Mouse (Mus musculus): ENCODE data around the gene Col23a1. TPM values are rescaled to one million over a fixed set of nuclear protein-coding genes. Genes with fewer than 3 reads are reported as not detected.

Col23a1 gene
- total RNA-seq, 1 experiment from 2014 or later: 0.25 TPM

DNA sequence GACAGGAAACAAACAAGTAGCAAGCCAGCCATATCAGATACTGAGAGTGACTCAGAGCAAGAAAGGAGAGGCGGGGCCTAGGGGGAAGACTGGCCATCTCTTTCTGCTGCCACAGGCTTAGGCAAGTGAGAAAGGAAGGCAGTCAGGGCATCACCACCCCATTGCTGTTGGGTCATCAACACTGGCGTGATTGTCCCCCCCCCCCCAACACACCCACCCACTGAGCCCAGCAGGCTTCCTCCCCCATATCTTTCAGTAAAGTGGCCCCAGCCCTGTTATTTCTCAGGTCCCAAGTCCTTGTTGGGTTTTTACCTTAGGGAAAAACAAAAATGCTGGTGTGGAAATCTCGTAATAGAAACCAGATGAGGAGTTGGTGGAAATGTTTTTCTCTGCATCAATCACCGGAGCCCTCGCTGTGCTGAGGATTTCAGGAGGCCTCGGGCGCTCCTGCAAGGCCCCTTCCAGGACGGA lies 195.4 kb downstream of the Col23a1 start:
- no peak for ATAC-seq (replicated peaks in 1 of 2; ENCODE audit: insufficient read depth in 1 of 2, low FRiP score in 2 of 2, low TSS enrichment in 1 of 2, low read depth in 1 of 2, poor library complexity in 2 of 2, severe bottlenecking in 2 of 2)

DNA sequence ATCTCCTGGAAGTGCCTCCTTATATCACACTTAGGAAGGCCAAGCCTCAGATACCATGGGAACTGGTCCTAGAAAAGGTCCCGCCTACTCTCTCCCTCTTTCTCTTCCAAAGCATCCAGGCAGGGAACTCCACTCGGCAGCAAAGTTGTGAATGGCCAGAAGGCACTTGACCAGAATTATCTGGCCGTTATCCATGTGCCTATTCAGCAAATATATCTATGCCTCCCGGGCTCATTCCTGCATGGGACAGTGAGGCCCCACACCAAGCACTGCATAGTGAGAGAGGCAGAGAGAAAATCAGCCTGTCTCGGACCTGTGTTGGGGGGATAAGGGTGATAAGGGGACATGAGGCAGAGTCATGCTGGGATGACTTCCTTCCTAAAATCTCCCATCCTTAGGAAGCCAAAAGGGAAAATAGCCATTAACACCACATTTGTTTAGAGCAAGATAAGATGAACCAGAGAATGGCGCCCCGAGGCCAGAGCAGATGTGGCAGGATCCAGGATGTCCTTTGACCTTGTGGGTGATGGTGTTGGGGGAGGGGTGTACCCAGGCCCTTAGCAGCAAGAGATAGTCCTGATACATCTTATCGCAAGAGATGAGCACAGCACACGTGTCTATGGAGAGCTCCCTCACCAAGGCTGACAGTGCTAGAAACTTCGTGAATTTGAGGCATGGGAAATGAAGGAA lies 196.2 kb downstream of the Col23a1 start:
- ATAC-seq (replicated peaks in 1 of 2; ENCODE audit: insufficient read depth in 1 of 2, low FRiP score in 2 of 2, low TSS enrichment in 1 of 2, low read depth in 1 of 2, poor library complexity in 2 of 2, severe bottlenecking in 2 of 2): no peak

DNA sequence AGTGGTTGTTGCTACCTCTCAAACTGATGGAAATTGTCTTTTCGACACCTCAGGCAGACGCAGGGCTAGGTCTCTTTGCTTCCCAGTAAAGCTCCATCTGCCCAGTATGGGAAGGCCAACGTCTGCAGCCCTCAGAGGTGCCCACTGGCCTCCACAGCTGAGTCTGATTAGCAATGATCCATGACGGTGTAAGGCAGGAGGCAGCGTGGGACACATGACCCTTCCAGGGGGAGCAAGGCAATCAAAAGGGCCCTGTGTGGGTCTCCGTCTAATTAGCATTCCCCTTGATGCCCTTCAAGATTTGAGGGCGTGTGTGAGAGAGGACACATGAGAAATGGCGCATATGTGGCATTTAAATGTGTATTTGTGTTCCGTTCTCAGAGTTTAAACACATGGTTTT lies 199.1 kb downstream of the Col23a1 start:
- ATAC-seq (replicated peaks in 1 of 2; ENCODE audit: insufficient read depth in 1 of 2, low FRiP score in 2 of 2, low TSS enrichment in 1 of 2, low read depth in 1 of 2, poor library complexity in 2 of 2, severe bottlenecking in 2 of 2): no peak

DNA sequence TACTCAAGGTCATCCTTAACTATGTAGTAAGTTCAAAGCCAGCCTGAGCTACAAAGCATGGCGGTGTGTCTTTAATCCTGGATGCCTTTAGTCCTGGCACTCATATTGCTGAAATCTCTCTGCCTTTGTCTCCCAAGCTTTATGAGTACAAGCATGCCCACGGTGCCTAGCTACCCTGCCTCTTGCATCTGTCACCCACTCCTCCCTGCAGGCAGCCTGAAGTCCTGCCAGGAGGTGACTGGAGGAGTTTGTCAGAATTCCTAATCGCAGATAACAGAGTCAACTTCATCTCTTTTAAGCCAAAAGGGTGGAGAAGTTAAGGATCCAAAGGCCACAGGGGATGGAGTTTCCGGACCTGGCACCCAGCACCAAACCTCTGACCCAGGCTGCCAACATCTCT lies 203.7 kb downstream of the Col23a1 start:
- no peak for ATAC-seq (replicated peaks in 1 of 2; ENCODE audit: insufficient read depth in 1 of 2, low FRiP score in 2 of 2, low TSS enrichment in 1 of 2, low read depth in 1 of 2, poor library complexity in 2 of 2, severe bottlenecking in 2 of 2)

DNA sequence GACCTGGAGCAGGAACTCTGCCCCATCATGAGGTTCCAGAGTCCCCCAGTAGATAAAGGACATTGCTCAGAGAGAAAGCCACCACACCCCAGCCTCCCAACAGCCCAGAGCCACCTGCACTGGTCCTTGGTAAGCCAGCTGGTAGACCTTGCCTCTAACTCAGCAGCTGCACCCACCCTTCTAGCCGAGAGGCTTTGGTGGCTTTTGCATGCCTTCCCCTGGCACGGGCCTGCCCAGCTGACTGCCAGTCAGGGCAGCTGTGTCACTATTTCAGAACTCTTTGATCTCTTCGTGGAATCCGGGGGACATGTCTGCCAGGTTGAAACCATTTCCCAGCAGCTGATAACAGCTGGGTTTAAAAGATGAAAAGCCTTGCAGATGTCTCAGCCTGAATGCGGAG lies 204.5 kb downstream of the Col23a1 start:
- no peak for ATAC-seq (replicated peaks in 1 of 2; ENCODE audit: insufficient read depth in 1 of 2, low FRiP score in 2 of 2, low TSS enrichment in 1 of 2, low read depth in 1 of 2, poor library complexity in 2 of 2, severe bottlenecking in 2 of 2)

DNA sequence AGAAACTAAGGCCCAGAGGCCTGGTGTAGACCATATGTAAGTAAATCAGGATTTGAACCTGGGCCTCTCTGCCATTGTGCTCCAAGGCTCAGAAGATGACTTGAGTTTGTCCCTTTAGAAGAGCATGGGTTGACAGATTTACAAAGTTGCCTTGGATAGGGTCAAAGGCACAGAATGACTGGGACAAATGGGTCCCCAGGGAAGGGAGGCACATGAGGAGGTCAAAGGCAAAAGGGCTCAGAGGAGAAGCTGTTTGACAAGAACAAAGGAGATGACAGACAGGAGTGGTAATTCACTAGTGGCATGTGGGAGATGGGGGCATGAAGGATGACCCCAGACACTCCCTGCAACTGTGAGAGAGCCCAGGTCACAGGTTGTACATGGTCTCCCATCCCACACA lies 210.1 kb downstream of the Col23a1 start:
- no peak for ATAC-seq (replicated peaks in 1 of 2; ENCODE audit: insufficient read depth in 1 of 2, low FRiP score in 2 of 2, low TSS enrichment in 1 of 2, low read depth in 1 of 2, poor library complexity in 2 of 2, severe bottlenecking in 2 of 2)

DNA sequence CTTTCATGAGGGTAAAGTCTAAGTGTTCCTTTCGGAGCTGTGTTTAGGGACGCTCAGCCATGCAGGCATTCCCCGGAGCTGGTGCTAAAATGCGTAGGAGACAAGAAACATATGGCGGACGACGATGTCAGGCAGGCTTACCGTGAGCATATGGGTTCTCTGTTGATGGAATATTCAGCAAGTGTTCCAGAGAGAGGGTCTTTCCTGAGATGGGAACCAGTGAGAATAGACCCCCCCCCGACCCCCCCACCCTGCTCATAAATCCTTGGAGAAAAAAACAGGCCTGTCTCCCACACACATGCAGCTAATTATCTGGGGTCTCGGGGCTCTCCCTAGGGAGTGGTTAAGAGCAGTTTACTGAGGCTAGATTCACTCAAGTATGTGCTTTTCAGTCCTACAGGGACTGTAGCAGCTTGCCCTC lies 212.7 kb downstream of the Col23a1 start:
- no peak for ATAC-seq (replicated peaks in 1 of 2; ENCODE audit: insufficient read depth in 1 of 2, low FRiP score in 2 of 2, low TSS enrichment in 1 of 2, low read depth in 1 of 2, poor library complexity in 2 of 2, severe bottlenecking in 2 of 2)

DNA sequence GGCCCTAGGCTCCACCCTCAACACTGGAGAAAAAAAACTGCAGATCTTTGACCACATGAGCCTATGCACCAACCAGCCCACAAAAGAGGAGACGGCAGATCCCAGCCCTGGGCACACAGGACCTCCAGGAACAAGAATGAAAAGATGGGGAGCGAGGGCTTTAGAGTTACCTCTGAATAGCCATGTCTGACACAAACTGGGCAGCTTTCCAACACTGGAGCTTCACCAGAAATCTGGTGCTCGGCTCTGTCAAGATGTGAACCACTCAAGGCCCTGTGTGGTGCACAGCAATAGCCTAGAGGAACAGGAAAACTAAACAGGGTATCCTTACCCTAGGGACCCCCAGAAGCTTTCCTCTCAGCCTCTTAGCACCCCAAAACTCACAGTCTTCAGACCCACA lies 215.2 kb downstream of the Col23a1 start:
- no peak for ATAC-seq (replicated peaks in 1 of 2; ENCODE audit: insufficient read depth in 1 of 2, low FRiP score in 2 of 2, low TSS enrichment in 1 of 2, low read depth in 1 of 2, poor library complexity in 2 of 2, severe bottlenecking in 2 of 2)

DNA sequence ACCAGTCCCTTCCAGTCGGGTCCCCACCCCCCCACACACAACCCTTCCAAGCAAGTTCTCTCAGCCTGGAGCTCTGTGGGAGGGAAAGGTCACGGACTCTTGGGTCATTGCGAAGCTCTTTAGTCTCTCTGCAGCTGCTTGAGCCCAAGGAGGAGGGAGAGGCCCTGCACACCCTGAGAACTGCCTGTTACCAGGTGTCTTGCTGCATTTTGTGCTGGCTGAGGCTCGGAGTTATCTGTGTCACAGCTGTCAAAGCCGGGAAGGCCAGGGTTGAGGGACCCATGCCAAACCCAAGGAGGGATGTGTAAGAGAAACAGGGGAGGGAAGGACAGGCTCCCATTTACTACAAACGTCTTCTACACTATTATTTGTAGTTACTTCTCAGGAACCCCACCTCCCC lies 218.3 kb downstream of the Col23a1 start:
- no peak for ATAC-seq (replicated peaks in 1 of 2; ENCODE audit: insufficient read depth in 1 of 2, low FRiP score in 2 of 2, low TSS enrichment in 1 of 2, low read depth in 1 of 2, poor library complexity in 2 of 2, severe bottlenecking in 2 of 2)

DNA sequence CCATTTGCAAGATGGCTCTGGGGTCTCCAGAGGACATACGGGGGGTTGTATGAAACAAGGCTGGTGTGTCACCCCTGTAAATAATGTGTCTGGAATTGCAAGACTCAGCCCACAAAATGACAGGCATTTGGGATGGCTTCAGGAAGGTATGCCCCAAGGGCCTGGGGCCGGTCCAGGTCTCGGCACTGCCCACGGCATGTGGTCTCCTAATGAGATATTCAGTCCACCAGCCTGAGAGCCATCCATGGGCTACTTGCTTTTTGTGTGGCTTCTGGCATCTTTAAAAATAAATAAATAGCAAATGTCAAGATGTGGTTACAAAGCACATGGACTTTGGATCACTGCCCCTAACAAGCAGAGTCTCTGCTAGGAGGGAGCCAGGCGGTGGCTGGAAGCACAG lies 219.5 kb downstream of the Col23a1 start:
- ATAC-seq (replicated peaks in 1 of 2; ENCODE audit: insufficient read depth in 1 of 2, low FRiP score in 2 of 2, low TSS enrichment in 1 of 2, low read depth in 1 of 2, poor library complexity in 2 of 2, severe bottlenecking in 2 of 2): no peak

DNA sequence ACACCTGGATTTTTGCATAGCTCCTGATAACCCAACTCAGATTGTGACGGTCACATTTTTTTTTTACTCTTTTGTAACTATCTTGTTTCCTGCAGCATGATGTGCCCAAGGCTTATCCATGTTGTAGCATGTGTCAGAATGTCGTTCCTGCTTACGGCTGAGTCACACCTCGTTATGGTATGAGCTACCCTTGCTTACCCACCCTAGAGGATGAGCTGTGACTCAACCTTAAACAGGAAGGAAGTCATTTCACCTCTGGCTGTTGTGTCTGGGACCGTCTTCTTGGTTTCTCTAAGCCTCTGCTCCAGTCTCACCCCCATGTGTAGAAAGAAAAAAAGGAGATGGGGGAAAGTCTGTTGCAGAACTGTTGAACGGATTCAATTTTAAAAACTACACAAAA lies 223.3 kb downstream of the Col23a1 start:
- peak in 1 of 2 experiments; percentile 32; a peak in 1 of 4 replicates for ATAC-seq (replicated peaks in 1 of 2; ENCODE audit: insufficient read depth in 1 of 2, low FRiP score in 2 of 2, low TSS enrichment in 1 of 2, low read depth in 1 of 2, poor library complexity in 2 of 2, severe bottlenecking in 2 of 2)

DNA sequence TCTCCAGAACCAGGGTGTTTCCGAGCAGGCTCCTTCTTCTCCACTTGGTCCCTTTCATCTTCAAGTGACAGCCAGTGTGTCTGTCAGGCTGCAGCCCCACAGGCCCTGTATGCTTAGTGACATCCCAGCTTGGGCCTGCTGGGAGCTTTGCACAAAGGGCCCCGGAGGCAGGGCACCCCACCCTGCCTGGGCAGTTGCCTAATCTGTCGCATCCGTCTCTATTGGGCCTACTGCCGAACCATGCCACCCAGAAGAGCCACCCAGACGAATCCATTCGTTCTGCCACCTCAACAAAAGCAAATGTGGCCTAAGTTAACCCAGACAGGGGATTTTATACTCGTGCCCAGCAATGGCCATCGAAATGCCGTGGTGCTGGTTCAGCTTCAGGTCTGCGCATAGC lies 225.6 kb downstream of the Col23a1 start:
- ATAC-seq (replicated peaks in 1 of 2; ENCODE audit: insufficient read depth in 1 of 2, low FRiP score in 2 of 2, low TSS enrichment in 1 of 2, low read depth in 1 of 2, poor library complexity in 2 of 2, severe bottlenecking in 2 of 2): no peak

DNA sequence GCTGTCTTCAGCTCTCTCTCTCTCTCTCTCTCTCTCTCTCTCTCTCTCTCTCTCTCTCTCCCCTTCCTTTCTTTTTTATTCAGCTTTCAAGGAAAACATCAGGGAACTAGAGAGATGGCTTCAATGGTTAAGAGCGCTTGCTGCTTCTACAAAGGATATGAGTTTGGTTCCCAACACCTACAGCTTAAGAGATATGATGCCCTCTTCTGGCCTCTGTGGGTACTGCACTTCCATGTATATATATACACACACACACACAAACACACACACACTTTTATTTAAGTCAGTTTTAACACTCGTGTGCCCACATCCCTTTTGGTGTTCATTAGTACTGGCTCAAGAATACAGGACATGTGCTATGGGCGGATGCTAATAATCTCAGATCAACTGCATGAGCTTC lies 228.4 kb downstream of the Col23a1 start:
- ATAC-seq (replicated peaks in 1 of 2; ENCODE audit: insufficient read depth in 1 of 2, low FRiP score in 2 of 2, low TSS enrichment in 1 of 2, low read depth in 1 of 2, poor library complexity in 2 of 2, severe bottlenecking in 2 of 2): no peak

DNA sequence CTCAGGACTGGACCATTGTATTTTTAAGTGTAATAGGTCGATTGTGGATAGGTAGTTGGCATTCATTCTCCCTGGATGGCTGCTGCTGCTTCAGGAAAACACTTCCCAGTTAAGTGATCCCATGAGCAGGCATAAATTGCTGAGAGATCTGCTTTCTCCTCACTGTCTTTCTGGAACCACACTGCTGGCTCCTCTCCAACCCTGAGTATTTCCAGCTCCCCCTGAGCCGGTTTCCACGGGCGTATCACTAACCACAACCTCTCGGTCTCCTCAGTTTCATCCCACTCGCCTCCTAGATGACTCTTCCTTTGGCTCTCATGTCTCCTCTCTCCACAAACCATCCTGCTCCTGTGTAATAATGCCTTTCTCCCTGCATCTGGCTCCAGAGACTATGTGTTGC lies 228.9 kb downstream of the Col23a1 start:
- no peak for ATAC-seq (replicated peaks in 1 of 2; ENCODE audit: insufficient read depth in 1 of 2, low FRiP score in 2 of 2, low TSS enrichment in 1 of 2, low read depth in 1 of 2, poor library complexity in 2 of 2, severe bottlenecking in 2 of 2)

DNA sequence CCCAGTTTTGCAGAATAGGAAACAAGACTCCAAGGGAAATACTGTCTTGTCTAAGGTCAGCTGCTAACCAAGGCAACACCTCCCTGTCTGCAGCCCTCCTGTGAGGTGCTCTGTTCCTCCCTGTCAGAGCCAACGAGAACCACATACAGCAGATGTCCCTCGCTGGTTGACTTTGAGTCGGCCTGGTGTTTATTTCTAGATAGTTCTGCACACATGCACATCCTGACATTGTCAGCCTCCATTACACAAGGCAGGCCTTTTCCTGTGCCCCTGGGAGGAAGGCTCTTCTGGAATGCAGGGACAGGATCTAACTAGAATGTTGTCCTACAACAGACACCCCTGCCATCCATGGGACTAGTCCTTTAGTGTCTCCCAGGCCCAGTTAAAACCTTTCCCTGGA lies 231.7 kb downstream of the Col23a1 start:
- no peak for ATAC-seq (replicated peaks in 1 of 2; ENCODE audit: insufficient read depth in 1 of 2, low FRiP score in 2 of 2, low TSS enrichment in 1 of 2, low read depth in 1 of 2, poor library complexity in 2 of 2, severe bottlenecking in 2 of 2)

DNA sequence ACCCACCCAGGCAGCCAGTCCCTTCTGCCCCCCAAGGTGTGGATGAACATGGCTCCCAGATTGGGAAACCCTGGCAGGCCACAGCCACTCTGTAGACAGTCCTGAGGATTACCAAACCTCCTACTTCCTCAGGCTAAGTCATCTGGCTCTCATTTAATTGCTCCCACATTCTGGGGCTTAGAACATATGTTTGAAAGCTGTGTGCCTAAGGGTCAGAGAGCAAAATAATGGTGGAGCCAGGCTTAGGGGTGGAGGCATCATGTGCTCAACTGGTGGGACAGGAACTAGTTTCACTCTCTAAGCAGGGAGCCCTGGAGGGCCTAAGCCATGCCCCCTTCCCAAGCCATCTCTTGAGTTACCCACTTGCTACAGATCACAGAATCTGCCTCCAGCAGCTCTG lies 233.5 kb downstream of the Col23a1 start:
- no peak for ATAC-seq (replicated peaks in 1 of 2; ENCODE audit: insufficient read depth in 1 of 2, low FRiP score in 2 of 2, low TSS enrichment in 1 of 2, low read depth in 1 of 2, poor library complexity in 2 of 2, severe bottlenecking in 2 of 2)

DNA sequence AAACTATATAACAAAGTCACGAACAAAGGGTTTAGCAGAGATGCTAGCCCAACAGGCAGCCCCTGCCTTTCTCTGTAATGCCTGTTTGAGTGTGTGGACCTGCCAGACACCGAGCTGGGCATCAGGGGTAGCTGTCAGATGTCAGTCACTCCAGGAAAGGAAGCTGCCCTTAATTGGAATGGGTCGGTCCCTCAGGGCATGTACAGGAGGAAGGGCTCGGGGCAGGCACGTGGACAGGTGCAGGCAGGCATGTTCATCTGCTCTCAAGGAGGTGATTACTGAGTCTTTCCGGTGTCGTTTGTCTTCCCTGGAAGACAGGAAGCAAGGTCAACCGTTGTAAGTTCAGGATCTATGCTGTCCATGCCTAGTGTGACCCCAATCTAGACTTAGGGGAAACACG lies 233.9 kb downstream of the Col23a1 start:
- no peak for ATAC-seq (replicated peaks in 1 of 2; ENCODE audit: insufficient read depth in 1 of 2, low FRiP score in 2 of 2, low TSS enrichment in 1 of 2, low read depth in 1 of 2, poor library complexity in 2 of 2, severe bottlenecking in 2 of 2)

DNA sequence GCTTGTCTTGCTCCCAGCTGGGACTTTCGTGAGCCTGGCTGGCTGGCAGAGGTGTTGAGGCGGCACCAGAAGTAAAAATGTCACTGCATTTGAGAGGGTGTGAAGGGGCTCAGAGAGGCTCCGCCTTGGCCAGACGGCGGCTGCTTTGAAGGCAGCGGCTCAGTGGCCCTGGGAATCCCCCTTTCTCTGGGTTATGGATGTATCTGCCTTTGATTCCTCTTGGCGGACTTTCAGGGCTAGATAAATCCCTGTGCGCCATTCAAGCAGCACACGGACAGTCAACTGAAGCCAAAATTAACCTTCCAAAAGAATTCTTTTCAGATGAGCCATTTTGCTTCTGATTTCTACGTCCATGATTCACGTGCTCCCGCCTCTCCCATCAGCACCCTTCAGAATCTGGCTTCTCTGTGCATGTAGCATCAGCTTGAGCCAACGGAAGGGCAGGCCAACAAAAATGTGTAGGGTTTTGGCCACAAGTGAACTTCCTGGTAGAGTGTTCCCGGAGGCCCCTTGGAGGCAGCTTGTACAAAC lies 237.0 kb downstream of the Col23a1 start:
- no peak for ATAC-seq (replicated peaks in 1 of 2; ENCODE audit: insufficient read depth in 1 of 2, low FRiP score in 2 of 2, low TSS enrichment in 1 of 2, low read depth in 1 of 2, poor library complexity in 2 of 2, severe bottlenecking in 2 of 2)

DNA sequence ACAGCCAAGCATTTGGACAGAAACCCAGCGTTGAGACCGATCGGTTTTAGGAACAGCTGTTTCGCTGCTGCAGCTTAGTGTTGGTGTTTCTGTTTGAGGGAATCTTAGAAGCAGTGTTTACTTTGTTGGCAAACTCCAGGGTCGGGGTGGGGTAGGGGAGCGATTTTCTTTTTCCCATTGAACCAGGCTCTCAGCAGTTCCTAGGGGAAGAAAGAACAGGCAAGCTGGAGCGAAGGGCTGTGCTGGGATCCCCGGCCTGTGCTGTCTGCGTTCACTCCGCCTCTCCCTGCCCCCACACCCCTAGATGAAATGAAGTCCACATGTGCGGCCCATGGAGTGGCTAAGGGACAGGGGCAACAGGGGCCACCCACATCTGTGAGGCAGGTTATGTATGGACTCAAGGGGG lies 243.4 kb downstream of the Col23a1 start:
- ATAC-seq (replicated peaks in 1 of 2; ENCODE audit: insufficient read depth in 1 of 2, low FRiP score in 2 of 2, low TSS enrichment in 1 of 2, low read depth in 1 of 2, poor library complexity in 2 of 2, severe bottlenecking in 2 of 2): no peak
